Mouse (Mus musculus): ENCODE measurements around the gene Arhgap36.

Gene Arhgap36

DNA sequence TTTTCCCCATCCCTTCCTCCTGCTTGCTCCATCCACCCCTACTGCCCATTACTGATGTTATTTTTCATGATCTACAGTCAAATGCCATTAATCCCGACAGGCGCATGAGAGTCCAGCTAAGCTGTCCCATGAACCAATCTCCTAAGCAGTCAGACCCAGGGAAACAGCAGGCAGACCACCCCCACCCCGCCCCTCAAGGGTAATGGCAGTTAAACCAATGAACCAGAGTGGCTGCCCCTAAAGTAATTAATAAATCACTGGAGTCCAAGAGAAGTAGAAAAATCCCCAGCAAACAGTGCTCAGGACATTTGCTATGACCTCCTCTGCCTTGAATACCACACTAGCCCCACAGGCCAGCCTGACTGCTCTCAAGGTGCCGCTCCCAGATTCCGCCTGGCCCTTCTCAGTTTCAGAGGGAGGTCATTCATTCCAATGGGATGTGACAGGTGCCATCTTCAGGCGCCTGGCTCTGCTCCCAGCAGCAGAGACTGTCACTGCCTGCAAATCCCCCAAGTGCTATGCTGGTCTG lies at the start of gene Arhgap36:
Gene Arhgap36, plus strand, starts transcription at position 504 of the 529 bp plus-strand sequence.
- DNase-seq (ENCODE audit: low spot score): no peak

DNA sequence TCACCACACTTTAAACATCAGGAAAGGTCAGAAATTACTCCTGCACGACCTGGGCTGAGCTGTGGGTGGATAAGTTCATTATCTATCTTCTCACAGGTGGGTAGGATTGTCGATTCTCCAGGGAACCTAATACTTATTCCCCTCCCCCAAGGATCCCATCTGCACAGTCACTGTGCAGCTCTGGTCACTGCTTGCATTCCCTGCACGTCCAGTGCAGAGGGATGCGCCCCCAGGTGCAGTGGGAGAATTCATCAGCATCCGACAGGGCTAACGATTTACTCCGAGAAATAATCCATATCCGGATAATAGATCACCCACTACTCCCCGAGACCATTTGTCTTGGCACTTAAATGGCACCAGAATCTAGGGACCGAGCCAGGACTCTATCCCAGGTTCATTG lies 6.0 kb upstream of the Arhgap36 start:
- DNase-seq (ENCODE audit: low spot score): no peak

DNA sequence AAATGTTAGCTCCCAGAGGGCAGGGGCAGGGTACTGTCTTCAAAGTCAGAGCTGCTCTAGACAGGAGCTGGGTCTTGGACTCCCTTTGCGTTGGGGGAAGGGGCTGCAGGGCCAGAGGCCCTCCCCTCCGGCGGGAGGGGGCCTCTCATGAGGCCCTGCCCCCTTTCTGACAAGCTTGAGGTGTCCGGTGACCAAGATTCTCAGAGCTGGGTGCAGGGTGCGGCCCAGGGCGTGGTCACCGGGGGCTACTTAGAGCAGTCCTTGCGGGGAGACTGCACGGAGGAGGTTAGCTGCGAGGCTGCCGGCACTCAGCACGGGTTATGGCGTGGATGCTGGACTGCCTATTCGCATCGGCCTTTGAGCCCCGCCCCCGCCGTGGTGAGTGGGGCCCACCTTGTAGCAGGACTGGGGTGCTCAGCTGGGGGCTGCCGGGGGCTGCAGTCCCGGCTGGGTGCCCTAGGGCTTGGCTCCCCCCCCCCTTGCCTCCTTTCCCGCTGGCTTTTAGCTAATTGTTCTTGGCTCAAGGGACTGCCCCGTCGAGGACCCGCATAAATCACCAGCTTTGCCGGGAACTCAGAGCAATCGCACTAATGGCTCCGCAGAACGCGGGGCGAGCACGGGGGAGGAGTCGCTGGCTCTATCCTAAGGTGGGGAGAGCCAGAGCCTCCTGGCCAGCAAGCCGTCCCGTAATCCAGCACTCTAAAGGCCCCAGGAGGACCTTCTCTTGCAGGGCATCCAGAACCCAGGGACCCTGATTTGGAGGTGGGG lies 6.7 kb downstream of the Arhgap36 start:
- DNase-seq (ENCODE audit: low spot score): no peak

DNA sequence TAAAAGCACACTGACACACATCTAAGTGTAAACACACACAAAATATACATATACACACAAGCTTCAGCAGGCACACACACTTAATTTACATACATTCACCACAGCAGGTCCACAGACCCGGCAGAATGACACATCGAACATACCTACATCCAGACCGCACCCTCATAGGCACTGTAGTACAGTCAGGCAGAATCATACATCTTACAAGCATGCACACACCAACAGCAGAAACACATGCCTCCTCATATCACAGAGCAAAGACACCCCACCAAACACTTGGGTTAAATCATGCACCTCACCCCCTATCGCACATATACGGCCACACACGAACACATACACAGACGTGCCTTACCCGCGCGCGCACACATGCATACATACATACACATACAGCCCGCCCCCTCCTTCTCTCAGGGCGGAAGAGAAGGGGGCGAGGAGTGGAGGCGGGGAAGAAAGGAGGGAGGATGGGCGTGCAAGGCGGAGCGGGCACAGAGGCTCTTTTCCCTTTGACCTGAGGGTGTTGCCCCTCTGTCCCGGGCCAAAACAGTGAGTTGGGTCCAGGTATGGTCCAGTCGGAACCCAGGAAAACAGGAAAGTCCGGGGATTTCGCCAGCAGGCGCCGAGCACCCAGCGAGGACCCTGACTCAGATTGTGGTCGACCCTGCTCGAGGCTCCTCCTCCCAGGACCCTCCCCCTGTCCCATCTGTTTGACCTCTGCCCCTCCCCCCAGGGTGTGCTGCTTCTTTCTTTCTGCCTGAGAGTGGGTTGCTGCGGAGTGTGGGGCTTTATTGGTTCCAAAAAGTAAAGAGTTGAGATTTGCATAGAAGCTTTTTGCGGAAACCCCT lies 16.4 kb downstream of the Arhgap36 start:
- DNase-seq (ENCODE audit: low spot score): no peak

DNA sequence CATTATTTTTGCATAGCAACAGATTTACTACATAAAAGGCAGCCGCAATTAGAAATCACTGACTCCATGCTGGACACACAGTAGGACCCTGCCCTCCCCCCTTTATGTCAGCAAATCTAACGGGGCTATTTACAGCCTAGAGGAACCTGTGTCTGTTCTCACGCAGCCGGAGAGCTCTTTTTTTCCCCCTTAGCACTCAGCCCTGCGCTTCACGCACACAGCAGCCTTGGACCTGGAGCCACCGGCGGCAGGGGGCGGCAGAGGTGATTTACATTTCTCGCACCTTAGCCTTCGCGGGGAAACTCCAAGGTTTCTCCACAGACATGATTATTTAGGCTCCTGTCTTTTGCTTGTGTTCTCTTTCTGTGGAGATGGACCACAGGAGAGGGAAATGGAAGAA lies 17.1 kb downstream of the Arhgap36 start:
- no peak for DNase-seq (ENCODE audit: low spot score)

DNA sequence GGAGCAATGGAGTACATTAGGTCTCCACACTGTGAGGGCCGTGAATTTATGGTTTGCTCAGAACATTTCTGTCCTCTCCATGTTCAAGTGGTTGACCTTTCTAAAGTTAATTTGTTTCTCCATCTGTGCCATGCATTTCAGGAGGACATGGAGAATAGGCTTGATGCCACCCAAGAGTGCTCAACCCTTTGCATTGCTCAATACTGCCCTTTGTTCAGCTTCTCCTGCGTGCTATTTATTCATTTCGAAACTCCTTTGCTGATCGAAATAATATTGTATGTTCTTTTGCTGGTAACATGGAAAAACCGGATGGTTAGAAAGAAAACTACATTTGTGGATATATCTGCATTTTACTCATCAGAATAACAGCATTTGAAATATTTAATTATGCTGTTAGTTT lies 25.4 kb downstream of the Arhgap36 start:
- DNase-seq (ENCODE audit: low spot score): no peak

DNA sequence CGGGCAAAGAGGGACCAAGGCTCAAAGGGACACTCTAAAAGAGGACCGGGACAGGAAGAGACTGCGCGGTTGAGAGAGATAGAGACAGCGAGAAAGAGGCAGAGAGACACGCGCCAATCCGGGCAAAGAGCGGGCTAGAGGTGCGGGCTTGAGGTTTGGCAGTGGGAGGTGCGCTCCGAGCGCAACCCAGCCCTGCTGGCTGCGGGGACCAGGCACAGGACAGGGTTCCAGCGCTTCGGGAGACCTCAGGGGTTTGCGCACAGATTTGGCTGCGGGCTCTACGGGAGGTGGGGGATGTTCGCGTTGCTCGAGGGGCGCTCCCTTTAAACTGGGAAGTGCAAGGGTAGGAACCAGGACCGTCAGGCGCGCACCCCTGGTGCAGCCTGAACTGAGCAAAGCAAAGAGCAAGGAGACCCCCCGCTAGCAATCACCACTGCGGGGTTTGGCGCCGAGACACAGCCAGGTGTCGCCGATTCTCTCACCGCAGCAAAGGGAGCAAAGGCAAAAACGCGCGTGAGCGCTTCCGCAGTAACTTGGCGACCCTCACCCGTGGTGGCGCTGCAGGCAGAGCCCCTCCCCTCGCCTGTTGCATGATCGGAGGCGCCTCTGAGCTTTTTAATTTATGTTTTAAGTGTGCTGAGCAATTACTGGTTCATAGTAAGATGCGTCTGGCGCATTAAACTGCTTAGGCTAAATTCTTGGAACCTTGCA lies 30.1 kb downstream of the Arhgap36 start:
- DNase-seq (ENCODE audit: low spot score): no peak

All from lung, postnatal 25 days (tissue).